Mouse (Mus musculus): ENCODE data around the gene Ltbp4. TPM values are rescaled to one million over a fixed set of nuclear protein-coding genes. Genes with fewer than 3 reads are reported as not detected.

Ltbp4 gene
- total and polyA plus RNA-seq, 3 experiments = 2.9 to 14.2 TPM; not detected in 1

- no peaks in the 10 kb centered on the region for H3K4me1 ChIP-seq (ENCODE audit: control insufficient read depth in 1 of 2, insufficient read depth in 2 of 2, low read length in 2 of 2)
- TF ChIP-seq ELF1 (IDR thresholded peaks at IDR 0.05; ENCODE audit: low read depth, low read length) = no peak
- TF ChIP-seq RCOR1 (IDR thresholded peaks at IDR 0.05; ENCODE audit: low read depth, low read length) = no peak
- TF ChIP-seq KAT2A (conservative IDR thresholded peaks at IDR 0.05; ENCODE audit: low read depth, low read length) = no peak
- TF ChIP-seq TAL1 (IDR thresholded peaks at IDR 0.05; ENCODE audit: low read length) = no peak
- TF ChIP-seq NRF1 (IDR thresholded peaks at IDR 0.05; ENCODE audit: insufficient read depth, low read depth, low read length, poor library complexity, severe bottlenecking) = no peak
- no peak overlapping the region for H3K9ac ChIP-seq (ENCODE audit: control insufficient read depth, low read depth, low read length, poor library complexity, severe bottlenecking)
- H3K36me3 ChIP-seq (ENCODE audit: control insufficient read depth in 1 of 2, insufficient read depth in 2 of 2, low read length in 2 of 2) = no peaks in the 10 kb centered on the region
- H3K27ac ChIP-seq (ENCODE audit: control insufficient read depth, low read depth, low read length) = no peak overlapping the region
- no peaks in the 10 kb centered on the region for H3K79me2 ChIP-seq (ENCODE audit: control insufficient read depth, insufficient read depth, low read length, poor library complexity)
- H3K4me3 ChIP-seq (ENCODE audit: control insufficient read depth in 1 of 2, insufficient read depth in 1 of 2, low read depth in 2 of 2, low read length in 2 of 2) = no peak overlapping the region
- no peak for DNase-seq (ENCODE audit: low read depth, low spot score)
- H3K27me3 ChIP-seq (ENCODE audit: control insufficient read depth in 1 of 2, insufficient read depth in 2 of 2, low read length in 2 of 2) = no peaks in the 10 kb centered on the region
- no peaks in the 10 kb centered on the region for H3K9me3 ChIP-seq (replicated peaks; ENCODE audit: insufficient read depth, low read length)
Observed at GRCm38 (mm10) chr7:27308821-27309549, 28.5 kb downstream of the Ltbp4 start.

GRCm38 (mm10) chr7:27307551-27307950 lies 29.9 kb downstream of the Ltbp4 start:
- Histone ChIP-seq H3K9me3 (replicated peaks; ENCODE audit: insufficient read depth, low read length) (no peaks in the 10 kb centered on the region), H3K27ac (ENCODE audit: control insufficient read depth, low read depth, low read length) (no peak overlapping the region), H3K27me3 (ENCODE audit: control insufficient read depth in 1 of 2, insufficient read depth in 2 of 2, low read length in 2 of 2) (no peaks in the 10 kb centered on the region), H3K9ac (ENCODE audit: control insufficient read depth, low read depth, low read length, poor library complexity, severe bottlenecking) (no peak overlapping the region), H3K4me3 (ENCODE audit: control insufficient read depth in 1 of 2, insufficient read depth in 1 of 2, low read depth in 2 of 2, low read length in 2 of 2) (no peak overlapping the region), H3K79me2 (ENCODE audit: control insufficient read depth, insufficient read depth, low read length, poor library complexity) (no peaks in the 10 kb centered on the region), H3K4me1 (ENCODE audit: control insufficient read depth in 1 of 2, insufficient read depth in 2 of 2, low read length in 2 of 2) (no peaks in the 10 kb centered on the region), H3K36me3 (ENCODE audit: control insufficient read depth in 1 of 2, insufficient read depth in 2 of 2, low read length in 2 of 2) (no peaks in the 10 kb centered on the region)
- TF ChIP-seq USF2 (IDR thresholded peaks at IDR 0.05; ENCODE audit: borderline replicate concordance in 1 of 2, insufficient read depth in 1 of 2, low read depth in 1 of 2, low read length in 2 of 2) (no peak), CTCF (IDR thresholded peaks at IDR 0.05 in 2 of 3, conservative IDR thresholded peaks at IDR 0.05 in 1 of 3; ENCODE audit: control insufficient read depth in 1 of 3, insufficient read depth in 1 of 3, low read depth in 2 of 3, low read length in 3 of 3, poor library complexity in 1 of 3, severe bottlenecking in 1 of 3) (peak in 2 of 3 experiments; percentile 31 to 33; a peak in 3 of 6 replicates), GABPA (IDR thresholded peaks at IDR 0.05; ENCODE audit: low read depth, low read length) (no peak)
- peak; percentile 25 for DNase-seq (ENCODE audit: low read depth, low spot score)

GRCm38 (mm10) chr7:27306161-27307160 lies 31.0 kb downstream of the Ltbp4 start:
- no peak overlapping the region for H3K27ac ChIP-seq (ENCODE audit: control insufficient read depth, low read depth, low read length)
- DNase-seq (ENCODE audit: low read depth, low spot score) = peak; percentile 56
- no peaks in the 10 kb centered on the region for H3K27me3 ChIP-seq (ENCODE audit: control insufficient read depth in 1 of 2, insufficient read depth in 2 of 2, low read length in 2 of 2)

More at GRCm38 (mm10) chr7:27306161-27307160, 31.0 kb downstream of the Ltbp4 start:
- TF ChIP-seq CTCF (IDR thresholded peaks at IDR 0.05 in 2 of 3, conservative IDR thresholded peaks at IDR 0.05 in 1 of 3; ENCODE audit: control insufficient read depth in 1 of 3, insufficient read depth in 1 of 3, low read depth in 2 of 3, low read length in 3 of 3, poor library complexity in 1 of 3, severe bottlenecking in 1 of 3) = peak; percentile 84 to 92 (median 89)
- no peak for TF ChIP-seq CHD2 (IDR thresholded peaks at IDR 0.05; ENCODE audit: low read length)
- TF ChIP-seq RAD21 (IDR thresholded peaks at IDR 0.05; ENCODE audit: low read depth, low read length) = peak; percentile 55
- no peak for TF ChIP-seq ZNF384 (IDR thresholded peaks at IDR 0.05; ENCODE audit: low read depth, low read length)
- TF ChIP-seq TAL1 (IDR thresholded peaks at IDR 0.05; ENCODE audit: low read length) = no peak
- peak; percentile 69 for TF ChIP-seq SMC3 (IDR thresholded peaks at IDR 0.05; ENCODE audit: low read depth, low read length)
- no peak for TF ChIP-seq POLR2AphosphoS2 (IDR thresholded peaks at IDR 0.05; ENCODE audit: low read length)
- peak; percentile 31; the same call in 1 of the 2 replicates for TF ChIP-seq ZC3H11A (IDR thresholded peaks at IDR 0.05; ENCODE audit: low read depth, low read length)
- TF ChIP-seq ELF1 (IDR thresholded peaks at IDR 0.05; ENCODE audit: low read depth, low read length) = no peak
- TF ChIP-seq MYB (IDR thresholded peaks at IDR 0.05; ENCODE audit: low read depth, low read length) = no peak
- no peak overlapping the region for H3K9ac ChIP-seq (ENCODE audit: control insufficient read depth, low read depth, low read length, poor library complexity, severe bottlenecking)
- H3K79me2 ChIP-seq (ENCODE audit: control insufficient read depth, insufficient read depth, low read length, poor library complexity) = no peaks in the 10 kb centered on the region
- H3K4me1 ChIP-seq (ENCODE audit: control insufficient read depth in 1 of 2, insufficient read depth in 2 of 2, low read length in 2 of 2) = no peaks in the 10 kb centered on the region
- H3K36me3 ChIP-seq (ENCODE audit: control insufficient read depth in 1 of 2, insufficient read depth in 2 of 2, low read length in 2 of 2) = no peaks in the 10 kb centered on the region
- H3K9me3 ChIP-seq (replicated peaks; ENCODE audit: insufficient read depth, low read length) = no peaks in the 10 kb centered on the region
- H3K4me3 ChIP-seq (ENCODE audit: control insufficient read depth in 1 of 2, insufficient read depth in 1 of 2, low read depth in 2 of 2, low read length in 2 of 2) = no peak overlapping the region
